Mouse (Mus musculus) spleen, adult 2 months (tissue): ENCODE measurements at regions not wholly inside any gene's neighbourhood (a gene's known extent, or its start where the extent isn't known, plus 50 kb on each side); places are given as distances from the start of the nearest gene placed in this dataset.

Source experiments
- CTCF ChIP-seq: fragments of 200-500 bp; IDR thresholded peaks from 2 replicates; pipeline ENCODE4 v1.5.1; 2011; ENCODE audit warnings: mild to moderate bottlenecking, inconsistent platforms; ENCODE audit not compliant: insufficient read depth, insufficient read length, insufficient replicate concordance; ENCODE audit errors: extremely low read depth
- POLR2A ChIP-seq: fragments of 200-500 bp; IDR thresholded peaks from 2 replicates; pipeline ENCODE4 v1.6.1; 2011; ENCODE audit warnings: low read depth, low read length, inconsistent platforms

GRCm38 (mm10) chr13:106710580-106710979 is 226.2 kb downstream of the Ipo11 start:
- no peak for TF ChIP-seq CTCF
- no peak for TF ChIP-seq POLR2A
